In genomic region chr17:26089905-26090632, GRCm38 (mm10) we compare ENCODE assay signal across 8 mouse cellular contexts. TPM values are rescaled to one million over a fixed set of nuclear protein-coding genes. Genes with fewer than 3 reads are reported as not detected.
DNase-seq lines count a peak whose midpoint lies in the region; ATAC-seq and TF ChIP-seq lines count a peak whose summit lies in the region.

Gene Decr2, minus strand, starts transcription at chr17:26090337.

- no peaks in the 10 kb centered on the region for H3K27me3 ChIP-seq in embryonic facial prominence, embryonic 14.5 days (replicated peaks; ENCODE audit: control insufficient read depth, insufficient read depth, low read length)
- H3K27me3 ChIP-seq in heart, adult 2 months (ENCODE audit: control insufficient read depth, insufficient read depth, low read length), result no peaks in the 10 kb centered on the region
- H3K27me3 ChIP-seq in limb, embryonic 13.5 days, result no peaks in the 10 kb centered on the region
- no peaks in the 10 kb centered on the region for H3K27me3 ChIP-seq in midbrain, embryonic 16.5 days (ENCODE audit: control insufficient read depth, insufficient read depth, low read depth, low read length)

- peak within 1 kb of the TSS; percentile 63 for H3K4me3 ChIP-seq in embryonic facial prominence, embryonic 14.5 days (ENCODE audit: low read depth, low read length)
- H3K4me3 ChIP-seq in heart, adult 2 months, result peak within 1 kb of the TSS; percentile 50
- peak within 1 kb of the TSS; percentile 55 for H3K4me3 ChIP-seq in limb, embryonic 13.5 days
- peak within 1 kb of the TSS; percentile 62 for H3K4me3 ChIP-seq in midbrain, embryonic 16.5 days (ENCODE audit: low read depth, low read length)

- TF ChIP-seq CTCF in heart, adult 2 months (IDR thresholded peaks at IDR 0.05), result no peak

- peaks cover 4% of the 10 kb centered on the region; the same call in 1 of the 2 replicates for H3K4me1 ChIP-seq in embryonic facial prominence, embryonic 14.5 days (ENCODE audit: control insufficient read depth, insufficient read depth, low read length)
- H3K4me1 ChIP-seq in heart, adult 2 months (ENCODE audit: control insufficient read depth, insufficient read depth, low read length), result no peaks in the 10 kb centered on the region
- peaks cover 14% of the 10 kb centered on the region for H3K4me1 ChIP-seq in limb, embryonic 13.5 days
- H3K4me1 ChIP-seq in midbrain, embryonic 16.5 days (ENCODE audit: control insufficient read depth, insufficient read depth, low read length), result peaks cover 8% of the 10 kb centered on the region; the same call in 1 of the 2 replicates

- H3K9ac ChIP-seq in embryonic facial prominence, embryonic 14.5 days (ENCODE audit: low read depth, low read length), result peak within 1 kb of the TSS; percentile 81
- peak within 1 kb of the TSS; percentile 81 for H3K9ac ChIP-seq in heart, adult 2 months (ENCODE audit: low read depth, low read length)
- H3K9ac ChIP-seq in limb, embryonic 13.5 days, result peak within 1 kb of the TSS; percentile 76
- H3K9ac ChIP-seq in midbrain, embryonic 16.5 days (ENCODE audit: low read depth, low read length), result peak within 1 kb of the TSS; percentile 76

- peak within 1 kb of the TSS; percentile 78 for H3K27ac ChIP-seq in embryonic facial prominence, embryonic 14.5 days (replicated peaks; ENCODE audit: low read depth, low read length)
- peak within 1 kb of the TSS; percentile 70 for H3K27ac ChIP-seq in heart, adult 2 months
- peak within 1 kb of the TSS; percentile 76 for H3K27ac ChIP-seq in limb, embryonic 13.5 days
- peak within 1 kb of the TSS; percentile 89 for H3K27ac ChIP-seq in midbrain, embryonic 16.5 days (ENCODE audit: low read length)

- ATAC-seq in embryonic facial prominence, embryonic 14.5 days (ENCODE audit: low read depth), result peak; percentile 95
- peak; percentile 91 for ATAC-seq in limb, embryonic 13.5 days (ENCODE audit: low FRiP score, low read depth)
- peak; percentile 86 for ATAC-seq in midbrain, embryonic 16.5 days

- H3K9me3 ChIP-seq in embryonic facial prominence, embryonic 14.5 days (ENCODE audit: control insufficient read depth, low read length), result no peaks in the 10 kb centered on the region
- no peaks in the 10 kb centered on the region for H3K9me3 ChIP-seq in limb, embryonic 13.5 days
- H3K9me3 ChIP-seq in midbrain, embryonic 16.5 days (replicated peaks; ENCODE audit: control insufficient read depth, low read length, poor library complexity, severe bottlenecking), result no peaks in the 10 kb centered on the region

- intact Hi-C loops in heart, adult 2 months (cut with DNase I), result loop anchor here (1.0 to 5.0 kb wide), 4 partner anchors 21 to 198 kb away; partner anchors contain the start of gene Rab11fip3

- TF ChIP-seq POLR2A in heart, adult 2 months (IDR thresholded peaks at IDR 0.05; ENCODE audit: insufficient read depth, low read depth, low read length), result peak; percentile 65

- peak within 1 kb of the TSS; percentile 80 for H3K4me2 ChIP-seq in embryonic facial prominence, embryonic 14.5 days (ENCODE audit: low read depth, low read length)
- H3K4me2 ChIP-seq in limb, embryonic 13.5 days (replicated peaks), result peak within 1 kb of the TSS; percentile 78
- H3K4me2 ChIP-seq in midbrain, embryonic 16.5 days (ENCODE audit: low read length), result peak within 1 kb of the TSS; percentile 84

- DNase-seq in 3T3-L1 (ENCODE audit: low read depth, low spot score), result peak; percentile 99
- DNase-seq in adrenal gland, postnatal 4 days (ENCODE audit: low spot score in 2 of 2), result peak; percentile 39 to 87
- peak; percentile 95 for DNase-seq in embryonic facial prominence, embryonic 14.5 days (ENCODE audit: low spot score)
- DNase-seq in heart, adult 2 months, result peak; percentile 89 to 90
- peak; percentile 92 to 95 for DNase-seq in kidney, adult 8-10 months
- DNase-seq in spleen, postnatal 10 days (ENCODE audit: low spot score in 2 of 2), result peak; percentile 71 to 87

- WGBS in embryonic facial prominence, embryonic 14.5 days, result 1% methylated on average over 31 of the region's 32 CpGs
- WGBS in heart, adult 2 months, result under 1% methylated on average over 32 of the region's 32 CpGs
- 1% methylated on average over 32 of the region's 32 CpGs for WGBS in limb, embryonic 13.5 days
- 2% methylated on average over 32 of the region's 32 CpGs for WGBS in midbrain, embryonic 16.5 days

- H3K79me2 ChIP-seq in heart, adult 2 months (replicated peaks; ENCODE audit: control insufficient read depth, insufficient read depth, low read length), result no peaks in the 10 kb centered on the region

- peaks cover 19% of the 10 kb centered on the region for H3K36me3 ChIP-seq in embryonic facial prominence, embryonic 14.5 days (ENCODE audit: control insufficient read depth, insufficient read depth, low read length)
- no peaks in the 10 kb centered on the region for H3K36me3 ChIP-seq in heart, adult 2 months (ENCODE audit: control insufficient read depth, insufficient read depth, low read length)
- peaks cover 29% of the 10 kb centered on the region for H3K36me3 ChIP-seq in limb, embryonic 13.5 days
- no peaks in the 10 kb centered on the region for H3K36me3 ChIP-seq in midbrain, embryonic 16.5 days (ENCODE audit: control insufficient read depth, insufficient read depth, low read length)

- TF ChIP-seq EP300 in heart, adult 2 months (IDR thresholded peaks at IDR 0.05; ENCODE audit: insufficient read depth, low read depth, low read length), result peak; percentile 77

RNA-seq across cellular contexts. Expression of gene Decr2, which starts in this region (rescaled TPM):
- 10 to 100 TPM; 22.7 to 33.3 TPM for total RNA-seq in adrenal gland, postnatal 4 days (2021)
- 15.7 and 18.5 TPM in 2 replicates for polyA plus RNA-seq in embryonic facial prominence, embryonic 14.5 days (2014; fragmentation: Nextera tagmentation; extraction: Ambion mirVana)
- 1 to 10 TPM; 9.2 to 9.5 TPM for total RNA-seq in heart, adult 2 months (2021)
- 13.9 and 23.3 TPM in 2 replicates for polyA plus RNA-seq in heart, adult 2 months (2012; rRNA removed)
- polyA plus RNA-seq in limb, embryonic 13.5 days (2015; fragmentation: Nextera tagmentation; extraction: Ambion mirVana), result 35.3 and 36.2 TPM in 2 replicates
- 38.2 and 41.3 TPM in 2 replicates for polyA plus RNA-seq in midbrain, embryonic 16.5 days (2015; fragmentation: Nextera tagmentation; extraction: Ambion mirVana)

Comparison
In these comparisons a context has a peak if more than half of its experiments do, and no peak if none do; other contexts are left out.
1. Peak in every context shown above with its lines: DNase-seq, ATAC-seq, H3K4me3 ChIP-seq and H3K27ac ChIP-seq.